Mouse (Mus musculus) heart, adult 2 months (tissue): Measurements from ENCODE around the gene Defb25.

Experiments
- CTCF ChIP-seq: fragments of 200-600 bp; IDR thresholded peaks from 2 replicates; pipeline ENCODE4 v1.8.1; 2022; ENCODE audit warnings: antibody characterized with exemption, mild to moderate bottlenecking, moderate library complexity
- EP300 ChIP-seq: fragments of 200-500 bp; IDR thresholded peaks from 2 replicates; pipeline ENCODE4 v1.6.1; 2011; ENCODE audit warnings: low read depth, low read length, control low read depth; ENCODE audit not compliant: insufficient read depth

GRCm38 (mm10) chr2:152672166-152672565 lies 49.3 kb upstream of the Defb25 start:
- no peak for TF ChIP-seq CTCF
- TF ChIP-seq EP300: no peak
